Mouse (Mus musculus) R1 (cell line): ENCODE data around the gene Snrpn.
"Not testable (repeated sequence)": the region's sequence is repeated elsewhere in the genome, so short reads cannot be mapped to it uniquely, and the experiment has no call there.

Experiments
- DNase-seq: peaks from one replicate; pipeline ENCODE4 v3.0.0-alpha.2; 2018; ENCODE audit warnings: low read depth, low spot score

Snrpn gene

GRCm38 (mm10) chr7:60139742-60140480 lies at the start of gene Snrpn:
Gene Snrpn (minus strand): TSS chr7:60140219.
- DNase-seq: no peak

GRCm38 (mm10) chr7:60170250-60171185 lies 30.5 kb upstream of the Snrpn start:
- no peak for DNase-seq

GRCm38 (mm10) chr7:60125332-60125731 lies 14.7 kb downstream of the Snrpn start:
- DNase-seq: no peak

GRCm38 (mm10) chr7:60123086-60123624 lies 16.9 kb downstream of the Snrpn start:
- not testable (repeated sequence) for DNase-seq

- DNase-seq: no peak
These were observed 17.5 kb downstream of the Snrpn start for GRCm38 (mm10) chr7:60122434-60123085.

- no peak for DNase-seq
These were observed 42.7 kb downstream of the Snrpn start for GRCm38 (mm10) chr7:60097154-60097859.

GRCm38 (mm10) chr7:60076301-60076700 lies 63.7 kb downstream of the Snrpn start:
- DNase-seq: no peak

GRCm38 (mm10) chr7:60047481-60048201 lies 92.4 kb downstream of the Snrpn start:
- DNase-seq: no peak

GRCm38 (mm10) chr7:60013186-60013585 lies 126.8 kb downstream of the Snrpn start:
- no peak for DNase-seq

GRCm38 (mm10) chr7:60007727-60008360 lies 132.2 kb downstream of the Snrpn start:
- DNase-seq: peak; percentile 83

- peak; percentile 89 for DNase-seq
These were observed 133.8 kb downstream of the Snrpn start for GRCm38 (mm10) chr7:60006262-60006661.

GRCm38 (mm10) chr7:60004606-60005330 lies 135.3 kb downstream of the Snrpn start, which contains the start of the genes Snurf and Gm38393:
Gene Snurf (minus strand): TSS chr7:60005049.
Gene Gm38393 (minus strand): TSS chr7:60005064.
- DNase-seq: peak; percentile 77

GRCm38 (mm10) chr7:60003921-60004605 lies 136.0 kb downstream of the Snrpn start:
- peak; percentile 86 for DNase-seq

GRCm38 (mm10) chr7:60003006-60003865 lies 136.8 kb downstream of the Snrpn start:
- peak; percentile 91 for DNase-seq

- no peak for DNase-seq
These were observed 161.4 kb downstream of the Snrpn start for GRCm38 (mm10) chr7:59978646-59979045.
